Mouse (Mus musculus) stomach, postnatal 0 days (tissue): ENCODE measurements around the gene Igfals.
A peak's percentile ranks its signal among the peaks of the same experiment; 100 is the strongest.

Experiments used
- CTCF ChIP-seq: IDR thresholded peaks from 2 replicates; pipeline ENCODE4 v1.5.1; 2016; ENCODE audit warnings: antibody characterized with exemption, low read depth, mild to moderate bottlenecking, moderate library complexity
- EP300 ChIP-seq: optimal IDR thresholded peaks from 2 replicates; pipeline ENCODE3; 2016; ENCODE audit warnings: antibody characterized with exemption

DNA sequence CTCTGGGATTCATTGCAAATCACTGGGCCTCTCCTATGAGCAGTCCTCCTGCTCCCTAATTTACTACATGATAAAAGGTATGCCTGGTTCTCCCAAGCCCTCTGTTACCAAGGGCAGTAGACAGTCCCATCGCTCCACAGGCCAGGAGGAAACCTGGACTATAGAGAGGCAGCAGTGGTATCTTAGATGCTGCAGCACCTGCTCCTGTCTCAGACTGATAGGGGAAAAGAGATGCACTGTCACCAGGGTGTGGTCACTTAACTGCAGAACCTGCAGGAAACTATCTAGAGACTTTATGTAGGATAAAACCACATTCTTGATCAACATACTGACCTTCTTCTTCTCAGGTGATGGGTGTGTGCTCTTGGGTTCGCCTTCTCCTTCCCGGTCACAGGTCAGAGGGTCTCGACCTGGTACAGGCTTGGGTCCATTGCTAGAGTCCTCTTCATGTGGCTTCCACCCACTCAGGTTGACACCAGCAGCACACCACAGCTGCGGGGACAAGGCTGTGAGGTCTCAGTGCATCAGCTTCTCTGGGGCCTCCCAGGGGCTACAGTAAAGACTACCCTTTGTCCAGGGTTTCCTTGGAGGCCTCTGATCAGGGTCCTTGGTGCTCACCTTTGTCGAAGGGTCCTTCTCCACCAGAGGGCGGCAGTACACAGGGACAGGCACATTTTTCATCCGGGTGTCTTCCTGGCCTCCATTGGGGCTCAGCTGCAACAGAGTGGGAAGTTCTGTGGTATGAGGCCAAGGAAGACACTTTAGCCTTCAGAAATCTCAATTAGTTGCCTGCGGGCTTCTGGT lies 37.1 kb downstream of the Igfals start:
- TF ChIP-seq EP300: no peak
- peak; percentile 61 for TF ChIP-seq CTCF
